Mouse (Mus musculus) heart, embryonic 13.5 days (tissue): Measurements from ENCODE around the gene Gm28729. TPM values are rescaled to one million over a fixed set of nuclear protein-coding genes. Genes with fewer than 3 reads are reported as not detected.
"Not testable (repeated sequence)": the region's sequence is repeated elsewhere in the genome, so short reads cannot be mapped to it uniquely, and the experiment has no call there.

Experiments
- ATAC-seq: fragments of 200-750 bp; cut with Nextera tagmentation; 2 replicates; pipeline ENCODE4 v1.8.0; 2017; ENCODE audit warnings: moderate TSS enrichment; ENCODE audit not compliant: insufficient number of reproducible peaks, low FRiP score, low TSS enrichment; ENCODE audit errors: extremely low read depth
- H3K27ac ChIP-seq: fragments of 300-500 bp; sonication (generic); replicated peaks from 2 replicates; pipeline ENCODE4 v1.5.1; 2015; ENCODE audit warnings: moderate library complexity, mild to moderate bottlenecking, inconsistent platforms
- H3K27me3 ChIP-seq: fragments of 300-500 bp; sonication (generic); replicated peaks from 2 replicates; pipeline ENCODE4 v1.6.1; 2015; ENCODE audit warnings: mild to moderate bottlenecking, inconsistent platforms
- H3K36me3 ChIP-seq: fragments of 300-500 bp; sonication (generic); 2 replicates; pipeline ENCODE4 v1.6.1; 2015; ENCODE audit warnings: mild to moderate bottlenecking, inconsistent platforms
- H3K4me1 ChIP-seq: fragments of 300-500 bp; sonication (generic); 2 replicates; pipeline ENCODE4 v1.6.1; 2015; ENCODE audit warnings: inconsistent platforms
- H3K4me2 ChIP-seq: fragments of 300-500 bp; sonication (generic); 2 replicates; pipeline ENCODE4 v1.6.1; 2015; ENCODE audit warnings: inconsistent platforms, mild to moderate bottlenecking, moderate library complexity
- H3K4me3 ChIP-seq: fragments of 300-500 bp; sonication (generic); 2 replicates; pipeline ENCODE4 v1.5.1; 2015; ENCODE audit warnings: moderate library complexity, mild to moderate bottlenecking, inconsistent platforms
- H3K9ac ChIP-seq: fragments of 300-500 bp; sonication (generic); 2 replicates; pipeline ENCODE4 v1.6.1; 2015; ENCODE audit warnings: inconsistent platforms, mild to moderate bottlenecking, moderate library complexity
- H3K9me3 ChIP-seq: fragments of 300-500 bp; sonication (generic); 2 replicates; pipeline ENCODE4 v1.6.1; 2016; ENCODE audit warnings: inconsistent platforms
- WGBS: fragments of 180-500 bp; shearing (Covaris S2); methylation state at CpG from one replicate; pipeline ENCODE4 v1.1.7; 2015; ENCODE audit warnings: mixed read lengths; 5-methylcytosine and 5-hydroxymethylcytosine counted together
- polyA plus RNA-seq: library from polyadenylated mRNA; unstranded; fragments of >200 nt; fragmentation: Nextera tagmentation; extraction: Ambion mirVana; gene quantifications from 2 replicates; pipeline ENCODE4 v1.2.1, GENCODE M21; 2015

The Gm28729 gene
- polyA plus RNA-seq, 1 experiment from 2014 or later = not detected

DNA sequence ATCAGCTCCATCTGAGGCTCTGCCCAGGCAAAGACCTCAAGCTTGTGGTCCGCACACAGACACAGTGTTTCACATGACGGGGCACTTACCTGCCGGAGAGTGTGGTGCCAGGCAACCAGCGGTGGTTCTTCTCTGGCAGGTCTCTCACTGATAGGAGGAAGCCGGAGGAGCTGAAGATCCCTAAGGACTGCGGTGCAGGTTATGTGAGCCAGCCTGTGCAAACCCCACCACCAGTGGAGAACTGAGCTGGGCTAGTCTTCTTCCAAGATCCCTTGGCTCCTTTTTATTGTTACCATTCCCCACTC is 12.5 kb upstream of the Gm28729 start:
- Histone ChIP-seq H3K27me3 (no peaks in the 10 kb centered on the region), H3K36me3 (peaks cover 20% of the 10 kb centered on the region), H3K9me3 (no peaks in the 10 kb centered on the region), H3K4me2 (peak overlapping the region; percentile 76), H3K27ac (0 out of 2 replicates have a peak overlapping the region, but pooled peaks have one; percentile 51), H3K9ac (no peak overlapping the region), H3K4me3 (no peak overlapping the region), H3K4me1 (peaks cover 17% of the 10 kb centered on the region)
- 90% methylated on average over 6 of the region's 6 CpGs for WGBS
- no peak for ATAC-seq

- Histone ChIP-seq H3K4me2 (peak overlapping the region; percentile 76), H3K27ac (peak overlapping the region; percentile 51), H3K27me3 (no peaks in the 10 kb centered on the region), H3K9ac (peak overlapping the region; percentile 81), H3K4me3 (peak overlapping the region; percentile 58), H3K4me1 (peaks cover 17% of the 10 kb centered on the region), H3K9me3 (no peaks in the 10 kb centered on the region), H3K36me3 (peaks cover 15% of the 10 kb centered on the region)
- no peak; the same call in 1 of the 2 replicates for ATAC-seq
- WGBS = 21% methylated on average over 37 of the region's 37 CpGs
These were observed 12.0 kb upstream of the Gm28729 start for GRCm38 (mm10) chr9:96536895-96537614.

DNA sequence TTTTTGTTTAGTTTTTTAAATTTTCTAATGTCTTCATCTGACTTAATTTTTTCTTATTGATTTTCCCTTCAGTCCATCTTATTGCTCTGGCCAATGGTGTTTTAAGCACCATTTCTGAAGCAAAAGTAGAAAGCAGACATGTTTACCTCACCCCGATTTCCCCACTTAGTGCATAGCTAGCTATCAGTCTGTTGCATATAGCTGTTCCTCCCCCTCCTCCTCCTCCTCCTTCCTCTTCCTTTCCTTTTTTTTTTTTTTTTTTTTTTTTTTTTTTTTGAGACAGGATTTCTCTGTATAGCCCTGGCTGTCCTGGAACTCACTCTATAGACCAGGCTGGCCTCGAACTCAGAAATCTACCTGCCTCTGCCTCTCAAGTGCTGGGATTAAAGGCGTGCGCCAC is 11.0 kb upstream of the Gm28729 start:
- not testable (repeated sequence) for H3K36me3 ChIP-seq, H3K4me3 ChIP-seq, H3K27ac ChIP-seq, H3K9ac ChIP-seq, ATAC-seq, H3K9me3 ChIP-seq, H3K4me2 ChIP-seq, H3K27me3 ChIP-seq
- WGBS = 79% methylated on average over 4 of the region's 4 CpGs
- peaks cover 17% of the 10 kb centered on the region for H3K4me1 ChIP-seq

DNA sequence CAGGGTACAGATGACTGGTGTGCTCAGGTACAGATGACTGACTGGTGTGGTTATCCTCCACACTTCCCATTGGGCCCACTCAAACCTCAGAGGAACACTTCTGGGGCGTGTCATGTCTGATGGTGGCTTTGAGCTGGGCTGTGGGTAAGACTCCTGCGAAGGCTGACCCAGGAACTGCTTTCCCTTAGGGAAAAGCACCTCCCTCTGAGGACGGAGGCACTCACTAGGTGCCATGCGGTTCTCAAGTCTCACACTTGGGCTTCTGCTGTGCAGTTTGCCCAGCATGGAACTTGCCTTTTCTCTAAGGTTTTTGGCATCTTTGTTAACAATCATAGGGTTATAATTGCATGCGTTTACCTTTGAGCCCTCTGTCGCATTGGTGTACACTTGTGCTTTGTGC is 10.4 kb upstream of the Gm28729 start:
- H3K4me2 ChIP-seq = no peak overlapping the region
- H3K4me3 ChIP-seq = no peak overlapping the region
- no peak for ATAC-seq
- H3K36me3 ChIP-seq = 0 out of 2 replicates have a peak, but pooled peaks cover 2% of the 10 kb centered on the region
- peaks cover 17% of the 10 kb centered on the region for H3K4me1 ChIP-seq
- WGBS = 90% methylated on average over 6 of the region's 6 CpGs
- H3K9ac ChIP-seq = no peak overlapping the region
- H3K9me3 ChIP-seq = no peaks in the 10 kb centered on the region
- H3K27me3 ChIP-seq = no peaks in the 10 kb centered on the region
- H3K27ac ChIP-seq = no peak overlapping the region

GRCm38 (mm10) chr9:96534256-96534655 is 9.2 kb upstream of the Gm28729 start:
- ATAC-seq = no peak
- Histone ChIP-seq H3K4me2 (no peak overlapping the region), H3K9me3 (no peaks in the 10 kb centered on the region), H3K27ac (no peak overlapping the region), H3K4me1 (peaks cover 17% of the 10 kb centered on the region), H3K36me3 (no peaks in the 10 kb centered on the region), H3K4me3 (no peak overlapping the region), H3K9ac (no peak overlapping the region), H3K27me3 (no peaks in the 10 kb centered on the region)
- WGBS = 78% methylated on average over 4 of the region's 4 CpGs

DNA sequence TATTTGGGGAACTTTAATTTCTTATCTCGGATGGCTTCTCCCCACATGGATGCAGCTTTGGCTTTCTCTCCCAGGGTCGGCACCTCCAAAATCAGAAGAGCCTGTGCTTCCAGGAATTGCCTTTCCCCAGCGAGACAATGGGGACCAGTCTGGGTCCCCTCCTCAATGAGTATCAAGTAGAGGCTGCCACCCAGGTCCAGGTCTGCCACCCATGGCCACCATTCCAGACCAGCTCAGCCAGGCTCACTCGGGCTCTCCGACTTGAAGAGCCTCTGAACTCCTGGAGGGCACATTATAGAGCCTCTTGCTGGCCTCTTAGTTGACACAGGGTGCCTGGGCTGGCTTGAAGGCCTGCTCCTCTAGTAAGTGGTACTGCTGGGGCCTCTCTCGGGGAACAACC is 8.4 kb upstream of the Gm28729 start:
- Histone ChIP-seq H3K4me1 (peaks cover 13% of the 10 kb centered on the region), H3K27ac (no peak overlapping the region), H3K9me3 (no peaks in the 10 kb centered on the region), H3K27me3 (no peaks in the 10 kb centered on the region), H3K4me3 (no peak overlapping the region), H3K36me3 (no peaks in the 10 kb centered on the region), H3K9ac (no peak overlapping the region), H3K4me2 (no peak overlapping the region)
- no peak for ATAC-seq
- WGBS = 73% methylated on average over 6 of the region's 6 CpGs

- Histone ChIP-seq H3K4me3 (no peak overlapping the region), H3K9me3 (no peaks in the 10 kb centered on the region), H3K4me2 (no peak overlapping the region), H3K4me1 (peaks cover 13% of the 10 kb centered on the region), H3K36me3 (no peaks in the 10 kb centered on the region), H3K27ac (no peak overlapping the region), H3K27me3 (no peaks in the 10 kb centered on the region), H3K9ac (0 out of 2 replicates have a peak overlapping the region, but pooled peaks have one; percentile 33)
- no peak for ATAC-seq
- WGBS = 75% methylated on average over 4 of the region's 4 CpGs
These were observed 7.5 kb upstream of the Gm28729 start for GRCm38 (mm10) chr9:96532531-96532930.

- H3K4me1 ChIP-seq = no peaks in the 10 kb centered on the region
- H3K9ac ChIP-seq = no peak overlapping the region
- H3K4me2 ChIP-seq = no peak overlapping the region
- no peak for ATAC-seq
- H3K4me3 ChIP-seq = no peak overlapping the region
- H3K9me3 ChIP-seq = no peaks in the 10 kb centered on the region
- 62% methylated on average over 11 of the region's 11 CpGs for WGBS
- no peaks in the 10 kb centered on the region for H3K36me3 ChIP-seq
- H3K27me3 ChIP-seq = no peaks in the 10 kb centered on the region
- no peak overlapping the region for H3K27ac ChIP-seq
These were observed 5.6 kb upstream of the Gm28729 start for GRCm38 (mm10) chr9:96530674-96531081.

GRCm38 (mm10) chr9:96529961-96530673 is 5.1 kb upstream of the Gm28729 start:
- Histone ChIP-seq H3K27ac (no peak overlapping the region), H3K9ac (no peak overlapping the region), H3K9me3 (no peaks in the 10 kb centered on the region), H3K4me1 (no peaks in the 10 kb centered on the region), H3K36me3 (no peaks in the 10 kb centered on the region), H3K4me3 (no peak overlapping the region), H3K4me2 (no peak overlapping the region), H3K27me3 (no peaks in the 10 kb centered on the region)
- 67% methylated on average over 10 of the region's 10 CpGs for WGBS
- no peak for ATAC-seq

- Histone ChIP-seq H3K4me3 (no peak overlapping the region), H3K9ac (no peak overlapping the region), H3K4me1 (no peaks in the 10 kb centered on the region), H3K4me2 (no peak overlapping the region), H3K36me3 (no peaks in the 10 kb centered on the region), H3K9me3 (no peaks in the 10 kb centered on the region), H3K27me3 (no peaks in the 10 kb centered on the region), H3K27ac (no peak overlapping the region)
- no peak for ATAC-seq
- 69% methylated on average over 4 of the region's 4 CpGs for WGBS
These were observed 947 bp upstream of the Gm28729 start for GRCm38 (mm10) chr9:96526011-96526410.

GRCm38 (mm10) chr9:96523148-96523547 is 1.9 kb downstream of the Gm28729 start:
- no peaks in the 10 kb centered on the region for H3K9me3 ChIP-seq
- H3K36me3 ChIP-seq = no peaks in the 10 kb centered on the region
- ATAC-seq = no peak
- no peak overlapping the region for H3K27ac ChIP-seq
- no peak overlapping the region for H3K4me2 ChIP-seq
- H3K9ac ChIP-seq = no peak overlapping the region
- H3K27me3 ChIP-seq = no peaks in the 10 kb centered on the region
- H3K4me1 ChIP-seq = no peaks in the 10 kb centered on the region
- 81% methylated on average over 5 of the region's 5 CpGs for WGBS
- no peak overlapping the region for H3K4me3 ChIP-seq

DNA sequence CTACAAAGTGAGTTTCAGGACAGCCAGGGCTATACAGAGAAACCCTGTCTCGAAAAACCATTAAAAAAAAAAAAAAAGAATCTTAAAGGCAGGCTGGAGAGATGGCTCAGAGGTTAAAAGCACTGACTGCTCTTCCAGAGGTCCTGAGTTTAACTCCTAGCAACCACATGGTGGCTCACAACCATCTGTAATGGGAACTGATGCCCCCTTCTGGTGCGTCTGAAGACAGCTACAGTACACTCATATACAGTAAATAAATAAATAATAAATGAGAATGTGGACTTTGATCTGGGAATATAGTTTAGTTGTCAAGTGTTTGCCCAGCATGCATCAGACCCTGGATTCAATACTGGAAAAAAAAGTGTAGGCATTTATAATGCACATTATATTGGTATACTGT is 3.5 kb downstream of the Gm28729 start:
- H3K4me1 ChIP-seq, ATAC-seq, H3K9me3 ChIP-seq, H3K9ac ChIP-seq, H3K36me3 ChIP-seq, H3K4me3 ChIP-seq, H3K27me3 ChIP-seq, H3K4me2 ChIP-seq, H3K27ac ChIP-seq: not testable (repeated sequence)
- 73% methylated on average over 2 of the region's 2 CpGs for WGBS
